Mouse (Mus musculus): Measurements from ENCODE around the gene Arfgef3. TPM values are rescaled to one million over a fixed set of nuclear protein-coding genes. Genes with fewer than 3 reads are reported as not detected.
"Not testable (repeated sequence)": the region's sequence is repeated elsewhere in the genome, so short reads cannot be mapped to it uniquely, and the experiment has no call there.

Arfgef3 gene
- polyA plus RNA-seq, 1 experiment from 2014 or later: 0.20 TPM

DNA sequence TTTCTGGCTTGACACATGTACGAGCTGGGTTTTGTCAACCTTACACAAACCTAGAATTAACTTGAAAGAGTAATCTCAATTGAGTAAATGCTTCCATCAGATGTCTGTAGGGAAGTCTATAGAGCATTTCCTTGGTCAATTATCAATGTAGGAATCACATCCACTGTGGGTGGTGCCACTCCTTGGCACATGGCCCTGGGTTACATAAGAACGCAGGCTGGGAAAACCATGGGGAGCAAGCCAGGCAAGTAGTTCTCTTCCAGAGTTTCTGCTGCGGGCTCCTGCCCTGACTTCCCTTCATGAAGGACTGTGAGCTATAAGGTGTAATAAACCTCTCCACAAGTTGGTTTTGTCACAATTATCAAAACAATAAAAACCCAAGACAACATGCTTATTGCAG, 100.2 kb downstream of the Arfgef3 start:
- no peaks in the 10 kb centered on the region for H3K27me3 ChIP-seq
- H3K9me3 ChIP-seq: no peaks in the 10 kb centered on the region
- ATAC-seq (ENCODE audit: insufficient number of reproducible peaks, insufficient read depth, low FRiP score, low TSS enrichment, low read depth): no peak
- H3K9ac ChIP-seq (replicated peaks): no peak overlapping the region
- H3K4me2 ChIP-seq: no peak overlapping the region
- H3K4me3 ChIP-seq (replicated peaks): no peak overlapping the region
- no peaks in the 10 kb centered on the region for H3K4me1 ChIP-seq (replicated peaks)
- H3K36me3 ChIP-seq: no peaks in the 10 kb centered on the region
- 75% methylated on average over 3 of the region's 3 CpGs for WGBS
- H3K27ac ChIP-seq: no peak overlapping the region

DNA sequence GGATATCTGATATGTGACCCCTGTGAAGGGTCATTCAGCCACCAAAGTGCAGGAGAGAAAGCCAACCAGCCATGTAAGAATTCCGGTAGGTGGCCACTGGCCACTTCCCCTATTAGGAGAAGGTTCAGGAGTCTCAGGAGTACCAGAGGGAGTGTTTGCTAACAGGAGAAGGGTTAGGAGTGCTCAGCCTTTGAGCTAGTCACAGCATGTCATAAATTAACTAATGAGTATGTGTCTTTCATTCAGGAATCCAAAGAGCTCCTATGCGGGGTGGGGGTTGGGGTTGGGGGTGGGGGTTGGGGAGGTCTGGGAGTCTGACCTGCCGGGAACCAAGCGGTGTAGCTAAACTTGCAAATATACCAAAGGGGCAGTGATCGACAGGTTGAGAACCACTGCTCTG, 100.9 kb downstream of the Arfgef3 start:
- WGBS: 65% methylated on average over 5 of the region's 5 CpGs
- ATAC-seq (ENCODE audit: insufficient number of reproducible peaks, insufficient read depth, low FRiP score, low TSS enrichment, low read depth): no peak

GRCm38 (mm10) chr10:18640596-18640995, 103.2 kb downstream of the Arfgef3 start:
- H3K4me1 ChIP-seq (replicated peaks): no peaks in the 10 kb centered on the region
- no peaks in the 10 kb centered on the region for H3K27me3 ChIP-seq
- no peak overlapping the region for H3K4me3 ChIP-seq (replicated peaks)
- H3K9ac ChIP-seq (replicated peaks): no peak overlapping the region
- no peaks in the 10 kb centered on the region for H3K36me3 ChIP-seq
- no peak for ATAC-seq (ENCODE audit: insufficient number of reproducible peaks, insufficient read depth, low FRiP score, low TSS enrichment, low read depth)
- WGBS: 81% methylated on average over 5 of the region's 5 CpGs
- no peak overlapping the region for H3K4me2 ChIP-seq
- H3K9me3 ChIP-seq: no peaks in the 10 kb centered on the region
- H3K27ac ChIP-seq: no peak overlapping the region

More for the DNA sequence above, 100.9 kb downstream of the Arfgef3 start:
- no peaks in the 10 kb centered on the region for H3K9me3 ChIP-seq
- no peaks in the 10 kb centered on the region for H3K27me3 ChIP-seq
- H3K4me3 ChIP-seq (replicated peaks): no peak overlapping the region
- no peaks in the 10 kb centered on the region for H3K4me1 ChIP-seq (replicated peaks)
- no peak overlapping the region for H3K9ac ChIP-seq (replicated peaks)
- no peaks in the 10 kb centered on the region for H3K36me3 ChIP-seq
- no peak overlapping the region for H3K4me2 ChIP-seq
- no peak overlapping the region for H3K27ac ChIP-seq

DNA sequence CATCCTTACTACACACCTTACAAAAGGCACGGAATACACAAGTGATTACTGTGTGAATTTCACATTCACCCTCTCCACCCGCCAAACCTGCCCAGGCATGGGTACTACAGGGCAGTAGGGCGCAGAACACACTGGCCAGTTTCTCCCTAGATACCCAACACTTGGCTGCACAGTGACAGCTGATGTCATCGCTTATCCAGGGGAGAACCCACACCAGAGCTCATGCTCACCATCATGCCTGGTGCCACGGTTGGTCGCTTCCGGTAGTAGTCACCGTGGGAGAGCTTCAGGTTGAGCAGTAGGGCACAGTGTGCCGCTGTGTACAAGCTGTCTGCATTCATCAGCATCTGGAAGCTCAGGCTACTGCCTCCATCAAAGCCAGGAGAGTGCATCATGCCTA, 108.3 kb downstream of the Arfgef3 start:
- Histone ChIP-seq H3K27me3 (no peaks in the 10 kb centered on the region), H3K27ac (no peak overlapping the region), H3K9me3 (no peaks in the 10 kb centered on the region), H3K9ac (replicated peaks) (no peak overlapping the region), H3K4me1 (replicated peaks) (no peaks in the 10 kb centered on the region), H3K4me2 (no peak overlapping the region), H3K4me3 (replicated peaks) (no peak overlapping the region), H3K36me3 (no peaks in the 10 kb centered on the region)
- ATAC-seq (ENCODE audit: insufficient number of reproducible peaks, insufficient read depth, low FRiP score, low TSS enrichment, low read depth): no peak
- WGBS: 94% methylated on average over 9 of the region's 9 CpGs

GRCm38 (mm10) chr10:18634405-18634985, 109.3 kb downstream of the Arfgef3 start:
- no peak for ATAC-seq (ENCODE audit: insufficient number of reproducible peaks, insufficient read depth, low FRiP score, low TSS enrichment, low read depth)
- H3K36me3 ChIP-seq: no peaks in the 10 kb centered on the region
- H3K27ac ChIP-seq: no peak overlapping the region
- H3K27me3 ChIP-seq: no peaks in the 10 kb centered on the region
- H3K4me1 ChIP-seq (replicated peaks): no peaks in the 10 kb centered on the region
- no peak overlapping the region for H3K4me3 ChIP-seq (replicated peaks)
- H3K9me3 ChIP-seq: no peaks in the 10 kb centered on the region
- H3K4me2 ChIP-seq: no peak overlapping the region
- 78% methylated on average over 7 of the region's 7 CpGs for WGBS
- H3K9ac ChIP-seq (replicated peaks): no peak overlapping the region

DNA sequence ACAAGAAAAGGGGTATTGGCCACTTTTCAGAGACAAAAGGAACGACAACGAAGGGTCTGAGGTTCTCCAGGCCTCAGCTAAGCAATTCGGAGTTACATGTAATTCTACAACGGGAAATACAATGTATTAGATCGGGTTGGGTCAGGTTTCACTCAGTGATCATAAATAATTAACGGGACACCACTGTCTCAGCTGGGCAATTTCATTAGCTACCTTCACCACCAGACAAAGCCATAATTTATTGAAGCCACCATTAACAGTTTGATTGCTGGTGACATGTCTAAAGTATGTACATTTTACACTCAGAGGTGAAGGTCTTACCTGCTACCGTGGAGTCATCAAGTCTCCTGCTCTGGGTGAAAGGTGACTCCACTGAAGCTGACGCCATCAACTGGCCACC, 113.3 kb downstream of the Arfgef3 start:
- Histone ChIP-seq H3K4me2 (no peak overlapping the region), H3K9me3 (no peaks in the 10 kb centered on the region), H3K27me3 (no peaks in the 10 kb centered on the region), H3K36me3 (no peaks in the 10 kb centered on the region), H3K9ac (replicated peaks) (no peak overlapping the region), H3K27ac (no peak overlapping the region), H3K4me1 (replicated peaks) (no peaks in the 10 kb centered on the region), H3K4me3 (replicated peaks) (no peak overlapping the region)
- WGBS: 71% methylated on average over 8 of the region's 8 CpGs
- ATAC-seq (ENCODE audit: insufficient number of reproducible peaks, insufficient read depth, low FRiP score, low TSS enrichment, low read depth): no peak

- ATAC-seq (ENCODE audit: insufficient number of reproducible peaks, insufficient read depth, low FRiP score, low TSS enrichment, low read depth): no peak
- Histone ChIP-seq H3K27me3 (no peaks in the 10 kb centered on the region), H3K9ac (replicated peaks) (no peak overlapping the region), H3K9me3 (no peaks in the 10 kb centered on the region), H3K4me2 (no peak overlapping the region), H3K27ac (no peak overlapping the region), H3K4me3 (replicated peaks) (no peak overlapping the region), H3K36me3 (no peaks in the 10 kb centered on the region), H3K4me1 (replicated peaks) (0 out of 2 replicates have a peak, but pooled peaks cover 3% of the 10 kb centered on the region)
- WGBS: 81% methylated on average over 6 of the region's 6 CpGs
Observed at GRCm38 (mm10) chr10:18627530-18627929, 116.2 kb downstream of the Arfgef3 start.

- ATAC-seq (ENCODE audit: insufficient number of reproducible peaks, insufficient read depth, low FRiP score, low TSS enrichment, low read depth): no peak
- H3K4me2 ChIP-seq: no peak overlapping the region
- no peaks in the 10 kb centered on the region for H3K27me3 ChIP-seq
- no peaks in the 10 kb centered on the region for H3K36me3 ChIP-seq
- WGBS: 80% methylated on average over 2 of the region's 2 CpGs
- no peaks in the 10 kb centered on the region for H3K9me3 ChIP-seq
- no peaks in the 10 kb centered on the region for H3K4me1 ChIP-seq (replicated peaks)
- H3K9ac ChIP-seq (replicated peaks): no peak overlapping the region
- H3K4me3 ChIP-seq (replicated peaks): no peak overlapping the region
- H3K27ac ChIP-seq: no peak overlapping the region
Observed at GRCm38 (mm10) chr10:18612796-18613195, 131.0 kb downstream of the Arfgef3 start.

DNA sequence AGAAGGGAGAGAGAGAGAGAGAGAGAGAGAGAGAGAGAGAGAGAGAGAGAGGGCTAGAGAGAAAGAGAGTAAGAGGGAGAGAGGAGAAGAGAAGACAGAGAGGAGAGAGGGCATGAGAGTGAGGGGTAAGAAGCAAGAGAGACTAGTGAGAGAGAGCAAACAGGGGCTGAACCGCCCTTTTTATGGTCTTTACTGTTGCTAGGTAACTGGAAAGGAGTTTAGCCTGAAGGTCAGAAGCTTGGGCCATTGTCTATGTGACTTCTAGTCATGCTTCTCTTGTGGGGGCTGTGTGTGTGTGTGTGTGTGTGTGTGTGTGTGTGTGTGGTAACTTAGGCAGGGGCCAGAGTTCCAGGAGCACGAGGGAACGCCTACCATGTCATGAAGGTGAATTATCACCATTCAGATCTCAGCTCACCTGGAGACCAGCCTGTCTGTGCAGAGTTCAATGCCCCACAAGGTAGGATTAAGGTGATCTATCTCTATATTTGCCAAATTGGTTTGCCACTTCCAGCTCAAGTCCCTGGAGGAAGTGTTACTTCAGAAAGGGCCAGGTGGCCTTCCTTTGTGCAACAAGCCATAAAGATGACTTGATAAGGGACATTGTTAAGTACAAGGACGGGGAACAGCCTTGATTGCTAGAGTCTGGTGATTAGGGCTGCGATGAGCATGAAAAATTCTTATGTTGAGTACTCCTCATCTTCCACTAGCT, 138.8 kb downstream of the Arfgef3 start:
- not testable (repeated sequence) for ATAC-seq (ENCODE audit: insufficient number of reproducible peaks, insufficient read depth, low FRiP score, low TSS enrichment, low read depth); H3K4me3 ChIP-seq (replicated peaks)
- 52% methylated on average over 5 of the region's 5 CpGs for WGBS

DNA sequence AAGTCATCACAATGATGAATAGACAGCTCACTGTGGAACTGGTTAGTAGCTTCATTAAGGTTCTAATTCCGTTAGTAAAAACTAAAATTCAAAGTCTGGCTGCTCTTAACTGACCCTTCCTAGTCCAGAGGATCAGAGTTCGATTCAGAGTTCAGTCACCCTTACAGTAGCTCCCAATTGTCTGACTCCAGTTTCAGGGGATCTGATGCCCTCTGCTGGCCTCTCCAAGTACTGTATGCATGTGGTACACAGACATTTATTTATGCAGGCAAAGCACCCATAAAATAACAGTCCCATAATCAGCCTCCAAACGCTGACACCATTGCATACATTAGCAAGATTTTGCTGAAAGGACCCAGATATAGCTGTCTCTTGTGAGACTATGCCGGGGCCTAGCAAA, 141.7 kb downstream of the Arfgef3 start:
- H3K27me3 ChIP-seq: no peaks in the 10 kb centered on the region
- H3K4me2 ChIP-seq: no peak overlapping the region
- ATAC-seq (ENCODE audit: insufficient number of reproducible peaks, insufficient read depth, low FRiP score, low TSS enrichment, low read depth): no peak
- H3K9ac ChIP-seq (replicated peaks): no peak overlapping the region
- no peaks in the 10 kb centered on the region for H3K9me3 ChIP-seq
- no peaks in the 10 kb centered on the region for H3K36me3 ChIP-seq
- H3K4me1 ChIP-seq (replicated peaks): no peaks in the 10 kb centered on the region
- WGBS: 28% methylated on average over 4 of the region's 4 CpGs
- H3K27ac ChIP-seq: no peak overlapping the region
- H3K4me3 ChIP-seq (replicated peaks): no peak overlapping the region

More for the DNA sequence above, 138.8 kb downstream of the Arfgef3 start:
- H3K9me3 ChIP-seq; H3K27me3 ChIP-seq; H3K36me3 ChIP-seq; H3K27ac ChIP-seq; H3K9ac ChIP-seq (replicated peaks); H3K4me2 ChIP-seq; H3K4me1 ChIP-seq (replicated peaks): not testable (repeated sequence)

DNA sequence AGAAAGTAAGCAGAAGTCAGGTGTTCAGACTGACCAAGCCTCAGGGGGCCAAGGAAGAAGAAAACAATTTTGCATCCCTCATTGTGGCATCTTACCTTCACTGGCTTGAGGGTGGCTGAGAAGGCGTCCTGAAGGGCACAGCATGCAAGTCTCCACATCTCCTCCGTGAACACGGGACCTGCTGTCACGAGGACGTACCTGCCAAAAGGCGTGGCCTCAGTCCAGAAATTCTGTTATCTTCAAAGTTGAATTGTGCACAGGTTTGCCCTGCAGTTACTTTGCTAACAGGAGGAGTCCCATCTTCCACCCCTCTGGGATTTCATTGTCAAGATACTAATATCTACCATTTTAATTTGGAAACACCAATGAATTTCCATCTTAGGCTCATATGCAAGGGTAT, 146.1 kb downstream of the Arfgef3 start:
- H3K27ac ChIP-seq: no peak overlapping the region
- no peaks in the 10 kb centered on the region for H3K36me3 ChIP-seq
- H3K4me2 ChIP-seq: no peak overlapping the region
- H3K4me3 ChIP-seq (replicated peaks): no peak overlapping the region
- H3K9ac ChIP-seq (replicated peaks): no peak overlapping the region
- WGBS: 90% methylated on average over 6 of the region's 6 CpGs
- no peak for ATAC-seq (ENCODE audit: insufficient number of reproducible peaks, insufficient read depth, low FRiP score, low TSS enrichment, low read depth)
- H3K27me3 ChIP-seq: no peaks in the 10 kb centered on the region
- H3K9me3 ChIP-seq: no peaks in the 10 kb centered on the region
- H3K4me1 ChIP-seq (replicated peaks): no peaks in the 10 kb centered on the region

GRCm38 (mm10) chr10:18589455-18589854, 154.3 kb downstream of the Arfgef3 start:
- no peak overlapping the region for H3K4me3 ChIP-seq (replicated peaks)
- H3K9ac ChIP-seq (replicated peaks): no peak overlapping the region
- ATAC-seq (ENCODE audit: insufficient number of reproducible peaks, insufficient read depth, low FRiP score, low TSS enrichment, low read depth): no peak
- no peaks in the 10 kb centered on the region for H3K27me3 ChIP-seq
- H3K27ac ChIP-seq: no peak overlapping the region
- no peaks in the 10 kb centered on the region for H3K9me3 ChIP-seq
- no peak overlapping the region for H3K4me2 ChIP-seq
- 86% methylated on average over 5 of the region's 5 CpGs for WGBS
- no peaks in the 10 kb centered on the region for H3K36me3 ChIP-seq
- no peaks in the 10 kb centered on the region for H3K4me1 ChIP-seq (replicated peaks)

Data from limb, embryonic 12.5 days (tissue).